Mouse (Mus musculus) kidney, adult 2 months (tissue): Measurements from ENCODE around the gene Meiob. TPM values are rescaled to one million over a fixed set of nuclear protein-coding genes. Genes with fewer than 3 reads are reported as not detected.

Experiments
- DNase-seq: peaks from one replicate; pipeline ENCODE4 v3.0.0; 2021
- H3K27ac ChIP-seq: fragments of 200-500 bp; 2 replicates; pipeline ENCODE4 v1.5.1; 2012; ENCODE audit warnings: low read depth, low read length, control low read depth, inconsistent platforms; ENCODE audit not compliant: insufficient read depth
- H3K27me3 ChIP-seq: fragments of 200-500 bp; replicated peaks from 2 replicates; pipeline ENCODE4 v1.6.1; 2012; ENCODE audit warnings: mild to moderate bottlenecking, moderate library complexity, low read length, inconsistent platforms; ENCODE audit not compliant: control insufficient read depth, insufficient read depth
- H3K36me3 ChIP-seq: fragments of 200-500 bp; 2 replicates; pipeline ENCODE4 v1.6.1; 2012; ENCODE audit warnings: mild to moderate bottlenecking, moderate library complexity, low read length, inconsistent platforms; ENCODE audit not compliant: control insufficient read depth, insufficient read depth
- H3K4me1 ChIP-seq: fragments of 200-500 bp; 2 replicates; pipeline ENCODE4 v1.6.1; 2011; ENCODE audit warnings: low read length; ENCODE audit not compliant: control insufficient read depth, insufficient read depth
- H3K4me3 ChIP-seq: fragments of 200-500 bp; 2 replicates; pipeline ENCODE4 v1.5.1; 2011; ENCODE audit warnings: mild to moderate bottlenecking, low read depth, low read length, control low read depth; ENCODE audit not compliant: insufficient read depth
- CTCF ChIP-seq: fragments of 200-500 bp; conservative IDR thresholded peaks from 2 replicates; pipeline ENCODE4 v1.5.1; 2011; ENCODE audit warnings: low read depth, mild to moderate bottlenecking, control low read depth, low read length, moderate library complexity, mixed read lengths; ENCODE audit not compliant: insufficient read depth, insufficient read length
- POLR2A ChIP-seq: fragments of 200-500 bp; IDR thresholded peaks from one replicate; pipeline ENCODE4 v1.6.1; 2011; ENCODE audit warnings: low read depth, low read length, control low read depth
- WGBS: fragments of 180-500 bp; shearing (Covaris S2); methylation state at CpG from one replicate; pipeline ENCODE4 v1.1.7; 2018; 5-methylcytosine and 5-hydroxymethylcytosine counted together
- polyA plus RNA-seq: library from polyadenylated mRNA; depleted of rRNA; stranded (reverse); fragments of >200 nt; gene quantifications from 2 replicates; pipeline ENCODE4 v1.2.3, GENCODE M21; 2012

Meiob gene
- polyA plus RNA-seq, 1 experiment: not detected

DNA sequence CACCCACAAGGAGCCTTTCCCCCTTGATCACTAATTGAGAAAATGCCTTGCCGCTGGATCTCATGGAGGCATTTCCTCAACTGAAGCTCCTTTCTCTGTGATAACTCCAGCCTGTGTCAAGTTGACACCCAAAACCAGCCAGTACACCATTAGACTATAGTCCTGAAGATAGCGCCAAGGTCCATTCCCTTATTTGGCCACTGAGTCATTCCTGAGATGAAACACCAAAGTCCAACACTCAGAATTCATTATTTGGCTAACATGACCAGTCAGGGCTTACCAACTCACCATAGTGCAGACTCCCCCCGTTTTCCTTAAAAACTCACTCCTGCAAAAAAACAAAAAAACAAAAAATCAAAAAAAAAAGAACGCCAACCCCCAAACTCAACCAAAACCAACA lies 4.6 kb upstream of the Meiob start:
- DNase-seq: peak; percentile 50
- Histone ChIP-seq H3K27me3 (no peaks in the 10 kb centered on the region), H3K27ac (no peak overlapping the region), H3K4me3 (no peak overlapping the region), H3K4me1 (no peaks in the 10 kb centered on the region), H3K36me3 (no peaks in the 10 kb centered on the region)
- TF ChIP-seq CTCF (no peak), POLR2A (no peak)
- WGBS: 78% methylated on average over 4 of the region's 4 CpGs

DNA sequence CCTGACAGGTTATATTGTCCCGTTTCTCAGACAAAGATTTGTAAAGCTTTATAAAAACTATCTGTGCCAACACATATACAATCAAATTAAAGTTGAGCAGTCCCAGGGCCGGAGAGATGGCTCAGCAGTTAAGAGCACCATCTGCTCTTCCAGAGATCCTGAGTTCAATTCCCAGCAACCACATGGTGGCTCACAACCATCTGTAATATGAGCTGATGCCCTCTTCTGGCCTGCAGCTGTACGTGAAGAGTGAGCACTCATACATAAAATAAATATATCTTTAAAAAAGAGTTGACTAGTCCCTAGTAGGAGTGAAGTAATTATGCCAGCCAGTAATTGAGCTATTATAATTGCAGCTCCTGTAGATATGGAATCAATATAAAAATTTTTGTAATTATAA lies 3.6 kb upstream of the Meiob start:
- WGBS: 73% methylated on average over 3 of the region's 3 CpGs
- H3K4me3 ChIP-seq: no peak overlapping the region
- no peak for DNase-seq

DNA sequence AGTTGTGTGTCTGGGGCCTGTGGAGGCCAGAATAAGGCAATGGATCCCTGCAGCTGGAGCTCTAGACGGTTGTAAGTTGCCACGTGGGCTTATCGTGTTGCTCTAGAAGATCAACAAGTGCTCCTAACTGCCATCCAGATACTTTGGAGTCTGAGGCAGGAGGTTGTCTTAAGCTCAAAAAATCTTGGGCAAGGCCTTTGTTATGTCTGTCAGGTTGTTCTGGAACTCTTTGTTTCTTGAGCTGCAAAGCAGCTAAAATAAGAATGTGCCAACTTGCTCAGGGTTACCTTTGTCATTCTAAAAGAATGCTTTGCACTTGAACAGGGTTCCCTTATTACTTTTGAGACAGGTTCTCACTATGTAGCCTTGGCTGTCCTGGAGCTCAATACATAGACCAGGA lies 7.1 kb downstream of the Meiob start:
- DNase-seq: no peak
- no peaks in the 10 kb centered on the region for H3K36me3 ChIP-seq
- WGBS: 73% methylated on average over 3 of the region's 3 CpGs
- TF ChIP-seq POLR2A (no peak), CTCF (no peak)
- no peaks in the 10 kb centered on the region; the same call in 1 of the 2 replicates for H3K27me3 ChIP-seq
- H3K4me3 ChIP-seq: no peak overlapping the region
- H3K4me1 ChIP-seq: no peaks in the 10 kb centered on the region
- H3K27ac ChIP-seq: no peak overlapping the region

More for the DNA sequence above, 3.6 kb upstream of the Meiob start:
- Histone ChIP-seq H3K27ac (no peak overlapping the region), H3K4me1 (no peaks in the 10 kb centered on the region), H3K27me3 (no peaks in the 10 kb centered on the region), H3K36me3 (no peaks in the 10 kb centered on the region)
- no peak for TF ChIP-seq POLR2A
- no peak for TF ChIP-seq CTCF

DNA sequence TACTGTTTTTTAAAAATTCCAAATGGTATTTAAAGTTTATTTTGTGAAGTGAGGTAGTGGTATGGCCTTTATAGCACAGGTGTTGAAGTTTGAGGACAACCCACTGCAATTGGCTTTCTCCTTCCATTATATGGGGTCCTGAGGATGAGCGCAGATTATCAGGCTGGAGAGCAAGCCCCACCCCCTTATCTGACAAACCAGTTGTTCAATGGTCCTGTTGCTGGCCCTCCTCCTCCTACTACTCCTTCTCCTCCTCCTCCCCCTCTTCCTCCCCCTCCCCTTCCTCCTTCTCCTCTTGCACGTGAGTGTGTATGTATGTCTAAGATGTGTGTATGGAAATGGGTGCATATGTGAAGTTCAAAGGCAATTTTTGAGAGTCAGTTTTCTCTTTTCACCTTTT lies 8.1 kb downstream of the Meiob start:
- TF ChIP-seq POLR2A: no peak
- no peak for TF ChIP-seq CTCF
- no peaks in the 10 kb centered on the region for H3K4me1 ChIP-seq
- no peaks in the 10 kb centered on the region; the same call in 1 of the 2 replicates for H3K27me3 ChIP-seq
- 48% methylated on average over 2 of the region's 2 CpGs for WGBS
- H3K4me3 ChIP-seq: no peak overlapping the region
- no peaks in the 10 kb centered on the region for H3K36me3 ChIP-seq
- H3K27ac ChIP-seq: no peak overlapping the region
- DNase-seq: no peak

DNA sequence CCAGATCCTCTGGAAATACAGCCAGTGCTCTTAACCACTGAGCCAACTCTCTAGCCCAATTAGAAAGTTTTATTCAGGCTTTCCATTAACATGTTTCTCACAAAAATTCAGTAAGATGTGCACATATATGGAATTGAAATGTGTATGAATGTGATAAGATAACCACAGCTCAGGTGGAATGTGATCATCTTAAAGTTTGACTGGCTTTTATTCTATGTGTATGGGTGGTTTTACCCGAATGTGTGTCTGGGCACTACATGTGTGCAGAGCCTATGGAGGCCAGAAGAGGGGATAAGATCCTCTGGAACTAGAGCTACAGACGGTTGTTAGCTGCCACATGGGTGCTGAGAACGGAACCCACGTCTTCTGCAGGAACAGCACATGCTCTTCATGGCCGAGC lies 11.2 kb downstream of the Meiob start:
- H3K4me3 ChIP-seq: no peak overlapping the region
- no peaks in the 10 kb centered on the region for H3K4me1 ChIP-seq
- TF ChIP-seq CTCF: no peak
- no peak for TF ChIP-seq POLR2A
- no peaks in the 10 kb centered on the region; the same call in 1 of the 2 replicates for H3K27me3 ChIP-seq
- DNase-seq: no peak
- 83% methylated on average over 5 of the region's 5 CpGs for WGBS
- H3K36me3 ChIP-seq: no peaks in the 10 kb centered on the region
- no peak overlapping the region for H3K27ac ChIP-seq

DNA sequence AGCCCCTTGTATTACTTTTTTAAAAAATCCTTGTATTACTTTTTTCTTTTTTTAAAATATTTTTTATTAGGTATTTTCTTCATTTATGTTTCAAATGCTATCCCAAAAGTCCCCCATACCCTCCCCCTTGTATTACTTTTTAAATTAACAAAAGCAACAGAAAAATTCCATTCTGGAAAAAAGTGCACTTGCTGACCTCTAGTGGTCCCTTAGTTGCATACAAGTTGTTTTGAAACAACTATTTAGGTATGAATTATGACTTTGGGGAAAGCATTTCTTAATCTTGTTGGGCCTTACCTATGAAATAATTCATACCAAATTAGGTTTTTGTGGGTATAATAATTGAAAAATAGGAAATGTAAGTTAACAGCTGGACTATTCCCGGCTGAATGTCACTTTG lies 13.4 kb downstream of the Meiob start:
- peaks cover 9% of the 10 kb centered on the region for H3K4me1 ChIP-seq
- no peaks in the 10 kb centered on the region for H3K36me3 ChIP-seq
- H3K27me3 ChIP-seq: no peaks in the 10 kb centered on the region
- no peak overlapping the region for H3K4me3 ChIP-seq
- peak; percentile 36 for DNase-seq
- no peak overlapping the region for H3K27ac ChIP-seq
- 36% methylated on average over 1 of the region's 1 CpGs for WGBS
- 0 out of 2 replicates have a peak, but pooled peaks have one; percentile 2 for TF ChIP-seq CTCF
- TF ChIP-seq POLR2A: no peak

DNA sequence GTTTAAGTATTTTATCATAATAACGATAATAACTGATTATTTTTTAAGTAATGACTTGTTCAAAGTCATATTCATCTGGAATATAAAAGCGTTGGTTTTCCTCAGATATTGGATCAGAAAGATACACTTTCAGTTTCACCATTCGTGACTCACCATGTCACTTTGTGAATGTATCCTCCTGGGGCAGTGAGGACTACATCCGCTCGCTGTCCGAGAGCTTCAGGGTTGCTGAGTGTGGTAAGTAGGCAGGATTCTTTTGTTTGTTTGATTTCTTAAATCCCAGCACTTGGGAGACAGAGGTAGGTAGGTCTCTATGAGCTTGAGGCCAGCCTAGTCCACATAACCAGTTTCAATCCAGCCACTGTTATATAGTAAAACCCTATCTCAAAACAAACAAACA lies 14.1 kb downstream of the Meiob start:
- Histone ChIP-seq H3K36me3 (no peaks in the 10 kb centered on the region), H3K4me3 (no peak overlapping the region), H3K4me1 (peaks cover 9% of the 10 kb centered on the region), H3K27me3 (no peaks in the 10 kb centered on the region), H3K27ac (no peak overlapping the region)
- 62% methylated on average over 6 of the region's 6 CpGs for WGBS
- TF ChIP-seq CTCF: no peak
- peak; percentile 15 for DNase-seq

DNA sequence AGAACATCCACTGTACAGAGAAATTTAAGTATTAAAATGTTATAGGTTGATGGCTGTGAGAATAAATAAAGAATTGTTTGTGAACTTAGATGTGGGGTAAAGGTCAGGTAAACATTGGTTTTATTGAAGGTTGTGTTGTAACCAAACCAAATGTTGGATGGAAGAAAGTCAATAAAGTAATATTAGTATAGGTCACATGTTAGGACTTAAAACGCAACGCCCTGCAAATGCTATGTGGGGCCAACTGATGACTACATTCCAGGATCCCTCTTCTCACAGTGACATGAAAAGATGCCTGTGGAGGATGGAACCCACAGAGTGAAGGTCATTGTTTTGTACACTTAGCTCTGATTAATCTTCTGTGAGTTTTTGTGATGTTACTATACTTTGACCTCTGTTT lies 15.4 kb downstream of the Meiob start:
- DNase-seq: no peak
- 65% methylated on average over 2 of the region's 2 CpGs for WGBS
- no peak for TF ChIP-seq POLR2A
- no peak for TF ChIP-seq CTCF
- Histone ChIP-seq H3K27ac (no peak overlapping the region), H3K36me3 (no peaks in the 10 kb centered on the region), H3K4me1 (peaks cover 9% of the 10 kb centered on the region), H3K27me3 (no peaks in the 10 kb centered on the region), H3K4me3 (no peak overlapping the region)
